Mouse (Mus musculus): ENCODE measurements around the gene Lrrc29. TPM values are rescaled to one million over a fixed set of nuclear protein-coding genes. Genes with fewer than 3 reads are reported as not detected.

Gene Lrrc29
- polyA plus RNA-seq, 1 experiment from 2014 or later: 1.3 TPM

DNA sequence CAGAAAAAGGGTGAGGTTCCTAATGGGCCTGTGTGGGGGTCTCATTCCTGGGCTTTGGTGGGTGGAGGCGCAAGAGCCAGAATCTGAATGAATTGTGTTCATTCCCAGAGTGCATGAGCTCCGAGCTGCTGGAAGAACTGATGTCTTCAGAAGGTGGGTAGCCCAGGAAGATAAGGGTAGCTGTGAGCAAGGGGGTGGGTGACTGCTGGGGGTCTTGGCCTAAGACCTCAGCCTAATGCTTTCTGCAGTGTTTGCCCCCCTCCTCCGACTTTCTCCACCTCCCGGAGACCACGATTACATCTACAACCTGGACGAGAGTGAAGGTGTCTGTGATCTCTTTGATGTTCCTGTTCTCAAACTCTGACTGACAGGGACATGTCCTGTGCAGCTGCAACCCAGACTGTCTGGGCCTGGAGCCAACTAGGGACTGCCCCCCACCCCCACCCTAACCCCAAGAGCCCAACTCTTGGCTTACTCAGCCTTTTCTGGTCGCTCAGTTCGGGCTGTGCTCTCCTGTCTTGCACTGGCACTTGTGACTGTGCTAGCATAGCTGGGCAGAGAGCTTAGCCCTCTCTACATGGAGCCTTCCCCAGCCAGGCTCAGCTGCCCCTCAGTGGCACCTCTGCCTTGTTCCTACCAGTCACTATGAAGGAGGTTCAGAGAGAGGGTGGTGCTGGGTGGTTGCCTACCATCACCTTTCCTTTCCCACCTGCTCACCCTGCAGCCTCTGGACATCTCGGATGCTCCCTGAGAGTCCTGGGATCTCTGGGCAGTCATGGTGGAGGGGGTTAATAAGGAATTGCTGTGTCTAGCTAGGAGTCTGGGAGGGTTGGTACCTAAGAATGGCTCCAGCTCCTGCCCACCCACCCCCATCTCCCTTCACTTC is 21.5 kb downstream of the Lrrc29 start:
- DNase-seq (ENCODE audit: low spot score): no peak
- Histone ChIP-seq H3K4me1 (peaks cover 27% of the 10 kb centered on the region), H3K27me3 (replicated peaks; ENCODE audit: low read depth, poor library complexity, severe bottlenecking) (no peaks in the 10 kb centered on the region), H3K4me3 (no peak overlapping the region), H3K9me3 (no peaks in the 10 kb centered on the region), H3K36me3 (replicated peaks) (peaks cover 87% of the 10 kb centered on the region), H3K27ac (replicated peaks) (no peak overlapping the region)
- whole genome bisulfite sequencing: 83% methylated on average over 9 of the region's 9 CpGs

DNA sequence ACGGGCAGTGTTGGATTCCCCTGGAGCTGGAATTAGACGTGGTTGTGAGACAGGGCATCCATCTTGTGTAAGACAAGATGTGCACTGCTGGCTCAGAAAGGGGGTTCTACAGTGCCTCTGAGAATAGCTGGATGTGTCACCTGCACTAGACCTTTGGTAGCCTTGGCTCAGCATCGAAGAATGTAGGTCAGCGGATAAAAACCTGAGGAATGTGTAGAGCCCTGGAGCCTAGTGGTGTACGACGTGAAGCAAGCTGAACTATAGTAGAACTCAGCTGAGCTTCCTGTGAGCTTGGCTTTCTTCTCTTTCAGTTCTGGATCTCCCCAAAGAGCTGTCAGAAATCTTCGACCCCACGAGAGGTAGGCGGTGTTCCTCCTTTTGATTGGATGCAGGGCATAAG is 22.2 kb downstream of the Lrrc29 start:
- Histone ChIP-seq H3K4me3 (no peak overlapping the region), H3K27ac (replicated peaks) (no peak overlapping the region), H3K27me3 (replicated peaks; ENCODE audit: low read depth, poor library complexity, severe bottlenecking) (no peaks in the 10 kb centered on the region), H3K4me1 (peaks cover 31% of the 10 kb centered on the region), H3K36me3 (replicated peaks) (peaks cover 86% of the 10 kb centered on the region), H3K9me3 (no peaks in the 10 kb centered on the region)
- no peak for DNase-seq (ENCODE audit: low spot score)
- 86% methylated on average over 9 of the region's 9 CpGs for WGBS

DNA sequence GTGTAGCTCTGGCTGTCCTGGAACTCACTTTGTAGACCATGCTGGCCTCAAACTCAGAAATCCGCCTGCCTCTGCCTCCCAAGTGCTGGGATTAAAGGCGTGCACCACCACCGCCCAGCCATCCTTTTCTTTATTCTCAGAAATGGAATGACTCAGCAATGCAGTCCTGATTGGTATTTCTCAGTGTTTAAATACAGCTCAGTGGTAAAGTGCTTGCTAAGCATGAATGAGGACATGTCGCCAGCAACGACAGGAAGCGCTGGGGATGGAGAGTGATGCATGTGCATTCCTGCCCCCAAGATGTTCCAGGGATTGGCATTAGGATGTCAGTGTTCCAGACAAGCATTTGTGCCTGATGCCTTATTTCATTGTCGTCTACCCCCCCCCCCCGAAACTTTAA is 22.7 kb downstream of the Lrrc29 start:
- DNase-seq (ENCODE audit: low spot score): no peak
- H3K27me3 ChIP-seq (replicated peaks; ENCODE audit: low read depth, poor library complexity, severe bottlenecking): no peaks in the 10 kb centered on the region
- no peaks in the 10 kb centered on the region for H3K9me3 ChIP-seq
- no peak overlapping the region for H3K27ac ChIP-seq (replicated peaks)
- peaks cover 35% of the 10 kb centered on the region for H3K4me1 ChIP-seq
- H3K4me3 ChIP-seq: no peak overlapping the region
- WGBS: 87% methylated on average over 8 of the region's 8 CpGs
- peaks cover 86% of the 10 kb centered on the region for H3K36me3 ChIP-seq (replicated peaks)

DNA sequence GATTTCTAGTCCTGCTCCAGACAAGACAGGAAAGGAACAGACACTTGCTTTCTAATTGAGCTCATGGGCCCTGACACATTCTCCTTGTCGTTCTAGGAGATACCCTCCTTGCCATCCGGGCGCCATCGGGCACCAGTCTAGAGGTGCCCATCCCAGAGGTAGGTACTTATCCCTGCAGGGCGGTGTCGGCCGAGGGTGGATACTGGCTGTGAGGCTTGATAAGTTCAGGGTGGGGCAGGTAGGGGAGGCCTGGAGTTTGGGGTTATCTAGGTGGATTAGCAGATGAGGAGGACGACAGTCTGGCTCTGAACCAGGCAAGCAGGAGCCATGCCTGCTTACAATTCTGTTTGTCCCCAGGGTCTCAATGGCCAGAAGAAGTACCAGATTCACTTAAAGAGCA is 26.1 kb downstream of the Lrrc29 start:
- no peaks in the 10 kb centered on the region for H3K9me3 ChIP-seq
- H3K4me1 ChIP-seq: peaks cover 29% of the 10 kb centered on the region
- WGBS: 92% methylated on average over 8 of the region's 8 CpGs
- no peak overlapping the region for H3K27ac ChIP-seq (replicated peaks)
- H3K27me3 ChIP-seq (replicated peaks; ENCODE audit: low read depth, poor library complexity, severe bottlenecking): peaks cover 4% of the 10 kb centered on the region; the same call in 1 of the 2 replicates
- no peak for DNase-seq (ENCODE audit: low spot score)
- no peak overlapping the region for H3K4me3 ChIP-seq
- H3K36me3 ChIP-seq (replicated peaks): peaks cover 64% of the 10 kb centered on the region

DNA sequence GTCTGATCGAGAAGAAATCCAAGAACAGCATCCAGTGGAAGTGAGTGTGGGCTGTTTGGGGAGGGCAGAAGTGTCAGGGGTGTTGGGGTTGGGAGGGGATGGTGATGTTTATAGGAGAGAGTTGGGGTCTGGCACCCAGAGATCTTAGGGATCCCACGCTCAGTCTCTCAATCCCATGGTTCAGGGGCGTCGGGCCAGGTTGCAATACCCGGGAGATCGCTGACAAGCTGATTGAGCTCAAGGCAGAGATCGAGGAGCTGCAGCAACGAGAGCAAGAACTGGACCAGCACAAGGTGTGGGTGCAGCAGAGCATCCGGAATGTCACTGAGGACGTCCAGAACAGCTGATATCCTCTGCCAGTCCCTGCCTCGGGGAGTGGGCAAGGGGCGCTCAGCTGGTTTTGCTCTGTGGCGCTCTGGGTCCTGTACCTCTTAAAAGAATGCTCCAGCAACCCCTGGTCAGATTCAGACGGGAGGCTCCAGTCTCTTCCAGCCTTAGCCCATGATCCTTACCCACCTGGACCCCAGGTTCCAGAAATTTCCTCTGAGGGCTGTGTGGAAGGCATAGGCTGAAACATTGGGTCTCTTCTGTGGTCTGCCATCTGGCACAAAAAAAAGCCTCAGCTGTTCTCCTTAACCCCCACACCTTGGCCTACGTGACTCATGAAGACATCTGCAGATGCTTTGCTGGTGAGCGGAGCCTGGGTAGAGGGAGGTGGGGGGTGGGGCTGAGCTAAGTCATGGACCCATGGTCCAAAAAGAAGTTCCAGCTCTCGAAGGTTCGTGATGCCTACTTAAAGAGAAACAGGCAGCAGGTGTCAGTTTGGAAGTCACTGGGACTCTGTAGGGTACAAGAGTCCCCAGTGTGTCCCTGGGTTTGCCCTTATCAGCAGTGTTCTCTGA is 27.5 kb downstream of the Lrrc29 start:
- 65% methylated on average over 18 of the region's 18 CpGs for WGBS
- peaks cover 8% of the 10 kb centered on the region; the same call in 1 of the 2 replicates for H3K27me3 ChIP-seq (replicated peaks; ENCODE audit: low read depth, poor library complexity, severe bottlenecking)
- no peak for DNase-seq (ENCODE audit: low spot score)
- peaks cover 51% of the 10 kb centered on the region for H3K36me3 ChIP-seq (replicated peaks)
- peak overlapping the region; percentile 97 for H3K4me3 ChIP-seq
- no peaks in the 10 kb centered on the region for H3K9me3 ChIP-seq
- H3K4me1 ChIP-seq: peaks cover 21% of the 10 kb centered on the region
- peak overlapping the region; percentile 90 for H3K27ac ChIP-seq (replicated peaks)

DNA sequence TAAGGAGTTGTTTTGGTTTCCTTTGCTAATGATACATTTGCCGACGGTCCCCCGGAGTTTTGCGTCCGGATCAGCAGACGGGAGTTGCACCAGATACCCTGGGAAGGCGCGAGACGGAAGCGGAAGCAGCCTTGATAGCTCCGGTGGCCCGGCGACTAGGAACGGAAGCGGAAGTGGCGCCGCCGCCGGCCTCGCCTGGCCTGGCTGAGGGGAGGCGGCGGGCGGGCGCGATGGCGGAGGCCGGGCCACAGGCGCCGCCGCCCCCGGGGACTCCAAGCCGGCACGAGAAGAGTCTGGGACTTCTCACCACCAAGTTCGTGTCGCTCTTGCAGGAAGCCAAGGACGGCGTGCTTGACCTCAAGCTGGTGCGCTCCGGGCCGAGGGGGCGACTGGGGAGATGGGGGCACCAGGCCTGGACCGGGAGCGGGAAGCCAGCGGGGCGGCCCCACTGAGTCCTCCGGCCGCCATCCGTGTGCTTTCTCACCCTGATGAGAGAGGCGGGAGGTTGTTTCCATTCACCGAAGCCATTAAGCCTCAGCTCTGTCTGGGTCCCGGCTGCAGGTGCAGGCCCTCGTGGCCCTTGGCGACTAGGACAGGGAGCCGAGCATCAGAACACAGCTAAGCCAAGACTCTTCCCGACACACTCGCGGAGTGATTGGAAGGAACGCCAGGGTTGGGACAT is 28.4 kb downstream of the Lrrc29 start, which contains the start of gene E2f4:
Gene E2f4 (plus strand): TSS at position 153 of the 682 bp plus-strand sequence.
- Histone ChIP-seq H3K27me3 (replicated peaks; ENCODE audit: low read depth, poor library complexity, severe bottlenecking) (peaks cover 18% of the 10 kb centered on the region), H3K4me1 (peaks cover 21% of the 10 kb centered on the region), H3K27ac (replicated peaks) (peak within 1 kb of the TSS; percentile 90), H3K4me3 (peak within 1 kb of the TSS; percentile 97), H3K9me3 (no peaks in the 10 kb centered on the region), H3K36me3 (replicated peaks) (peaks cover 41% of the 10 kb centered on the region)
- WGBS: under 1% methylated on average over 58 of the region's 58 CpGs
- DNase-seq (ENCODE audit: low spot score): peak; percentile 96

DNA sequence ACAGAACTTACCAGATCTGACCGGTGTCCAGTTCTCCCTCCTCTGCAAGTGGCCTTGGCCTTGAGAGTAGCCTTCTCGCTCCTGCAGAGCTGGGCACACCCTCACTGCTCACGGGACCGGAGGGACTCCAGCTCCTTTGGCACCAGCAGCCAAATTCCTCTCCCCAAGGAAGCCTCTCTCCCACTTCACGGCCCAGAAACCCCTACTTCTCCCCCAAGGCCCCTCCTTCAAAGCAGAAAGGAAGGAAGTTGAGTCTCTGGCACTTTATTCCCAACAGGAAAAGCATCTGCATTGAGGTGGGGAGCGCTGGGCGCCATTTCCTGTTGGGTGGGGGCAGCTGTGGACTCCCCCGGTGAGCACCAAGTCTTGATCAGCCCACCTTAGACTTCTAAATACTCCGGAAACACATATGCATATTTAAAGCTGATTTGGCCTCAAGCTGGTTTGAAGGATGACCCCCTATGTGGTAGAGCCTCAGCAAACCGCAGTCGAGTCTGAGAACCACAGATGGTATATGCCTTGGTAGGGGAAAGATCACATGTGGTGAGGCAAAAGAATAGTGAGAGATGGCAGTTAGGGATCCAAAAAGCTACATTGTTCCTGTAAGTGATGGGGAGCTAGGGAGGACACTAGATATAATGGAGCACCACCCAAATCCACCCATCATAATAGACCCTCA is 30.0 kb downstream of the Lrrc29 start, which contains the start of gene Exoc3l:
Gene Exoc3l (minus strand): TSS at position 207 of the 679 bp plus-strand sequence.
- WGBS: 70% methylated on average over 11 of the region's 11 CpGs
- Histone ChIP-seq H3K4me3 (peak within 1 kb of the TSS; percentile 97), H3K9me3 (no peaks in the 10 kb centered on the region), H3K27me3 (replicated peaks; ENCODE audit: low read depth, poor library complexity, severe bottlenecking) (peaks cover 27% of the 10 kb centered on the region), H3K4me1 (peaks cover 21% of the 10 kb centered on the region), H3K36me3 (replicated peaks) (peaks cover 25% of the 10 kb centered on the region), H3K27ac (replicated peaks) (peak within 1 kb of the TSS; percentile 90)
- DNase-seq (ENCODE audit: low spot score): no peak

DNA sequence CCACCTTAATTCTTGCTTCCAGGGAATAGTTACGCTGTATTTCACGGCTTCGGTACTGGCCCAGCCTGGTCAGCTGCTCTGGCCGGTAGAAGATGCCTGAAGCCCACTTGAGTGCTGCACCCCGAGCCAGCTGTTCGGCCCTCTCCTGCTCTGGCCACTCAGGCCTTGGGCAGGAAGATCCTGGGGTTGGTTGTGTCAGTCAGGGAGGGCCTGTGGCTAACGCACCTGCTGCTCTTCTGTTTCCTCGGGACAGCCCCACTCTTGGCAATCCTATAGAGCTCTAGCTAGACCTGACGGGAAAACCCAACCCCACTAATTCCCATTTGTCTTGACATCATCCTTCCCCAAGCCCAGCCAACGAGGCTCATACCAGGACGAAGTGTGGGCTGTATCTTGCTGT is 30.8 kb downstream of the Lrrc29 start:
- Histone ChIP-seq H3K9me3 (no peaks in the 10 kb centered on the region), H3K4me3 (peak overlapping the region; percentile 37), H3K27me3 (replicated peaks; ENCODE audit: low read depth, poor library complexity, severe bottlenecking) (peaks cover 35% of the 10 kb centered on the region), H3K36me3 (replicated peaks) (peaks cover 17% of the 10 kb centered on the region), H3K4me1 (peaks cover 27% of the 10 kb centered on the region), H3K27ac (replicated peaks) (no peak overlapping the region)
- DNase-seq (ENCODE audit: low spot score): no peak
- WGBS: 70% methylated on average over 11 of the region's 11 CpGs

DNA sequence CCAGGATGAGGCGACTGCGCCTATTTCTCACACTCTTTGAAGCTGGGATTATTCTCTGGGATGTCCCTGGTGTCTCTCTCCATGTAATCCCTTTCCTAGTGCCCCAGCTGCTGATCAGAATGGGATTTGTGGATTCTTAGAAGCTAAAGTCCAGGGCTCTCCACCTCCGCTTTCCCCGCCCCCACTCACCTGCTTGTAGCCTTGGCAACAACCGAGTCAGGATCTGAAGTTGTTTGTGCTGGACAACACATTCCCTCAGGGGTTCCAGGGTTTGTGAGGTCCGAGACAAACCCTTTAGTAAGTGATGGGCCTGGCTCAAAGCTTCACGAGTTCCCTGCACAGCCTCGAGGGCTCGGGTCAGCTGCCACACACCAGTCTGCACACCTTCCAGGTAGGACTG is 31.3 kb downstream of the Lrrc29 start:
- H3K4me1 ChIP-seq: peaks cover 32% of the 10 kb centered on the region
- H3K36me3 ChIP-seq (replicated peaks): peaks cover 12% of the 10 kb centered on the region
- 63% methylated on average over 9 of the region's 9 CpGs for WGBS
- peak overlapping the region; percentile 37 for H3K4me3 ChIP-seq
- H3K27me3 ChIP-seq (replicated peaks; ENCODE audit: low read depth, poor library complexity, severe bottlenecking): peaks cover 39% of the 10 kb centered on the region
- DNase-seq (ENCODE audit: low spot score): no peak
- H3K9me3 ChIP-seq: no peaks in the 10 kb centered on the region
- no peak overlapping the region for H3K27ac ChIP-seq (replicated peaks)

DNA sequence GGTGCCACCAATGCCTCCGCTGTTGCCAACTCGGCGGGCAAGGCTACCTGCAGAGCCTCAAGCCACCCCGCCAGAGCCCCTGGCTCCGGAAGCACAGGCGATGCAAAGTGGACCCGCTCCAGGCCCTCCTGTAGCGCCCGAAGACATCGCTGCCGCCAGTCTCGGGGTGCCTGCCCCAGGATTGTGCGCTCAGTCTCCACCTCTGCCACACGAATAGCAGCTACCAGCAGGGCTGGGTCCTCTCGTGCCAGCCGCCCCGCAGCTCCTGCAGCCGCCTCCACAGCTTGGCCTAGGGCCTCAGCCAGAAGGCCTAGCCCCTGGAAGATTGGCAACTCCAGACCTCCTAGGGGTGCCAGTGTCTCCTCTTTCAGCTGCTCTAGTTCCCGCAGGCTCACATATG is 32.7 kb downstream of the Lrrc29 start:
- WGBS: 67% methylated on average over 19 of the region's 19 CpGs
- Histone ChIP-seq H3K4me1 (peaks cover 37% of the 10 kb centered on the region), H3K4me3 (no peak overlapping the region), H3K27ac (replicated peaks) (no peak overlapping the region), H3K36me3 (replicated peaks) (no peaks in the 10 kb centered on the region), H3K9me3 (no peaks in the 10 kb centered on the region), H3K27me3 (replicated peaks; ENCODE audit: low read depth, poor library complexity, severe bottlenecking) (peaks cover 42% of the 10 kb centered on the region)
- no peak for DNase-seq (ENCODE audit: low spot score)

DNA sequence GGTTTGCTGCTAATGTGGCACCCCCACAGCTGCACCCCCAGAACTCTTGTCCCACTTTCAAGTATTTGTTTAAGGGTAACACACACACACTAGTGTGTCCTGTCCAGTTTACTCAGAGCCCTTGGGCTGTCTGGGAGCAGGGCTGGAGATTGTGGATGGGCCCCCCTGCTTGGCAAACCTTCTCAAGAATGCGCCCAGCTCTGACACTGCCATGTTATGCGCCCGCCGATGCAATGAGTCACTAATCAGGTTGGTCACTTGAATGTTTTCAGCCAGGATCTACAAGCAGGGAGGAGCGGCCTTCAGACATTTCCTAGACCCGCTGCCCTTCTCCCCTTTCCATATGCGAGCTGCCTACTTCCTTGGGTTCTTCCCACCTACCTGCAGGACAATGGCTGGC is 33.6 kb downstream of the Lrrc29 start:
- 85% methylated on average over 7 of the region's 7 CpGs for WGBS
- H3K27me3 ChIP-seq (replicated peaks; ENCODE audit: low read depth, poor library complexity, severe bottlenecking): peaks cover 42% of the 10 kb centered on the region
- no peaks in the 10 kb centered on the region for H3K36me3 ChIP-seq (replicated peaks)
- no peak for DNase-seq (ENCODE audit: low spot score)
- peaks cover 39% of the 10 kb centered on the region for H3K4me1 ChIP-seq
- H3K27ac ChIP-seq (replicated peaks): no peak overlapping the region
- no peaks in the 10 kb centered on the region for H3K9me3 ChIP-seq
- no peak overlapping the region for H3K4me3 ChIP-seq

Measured in embryonic facial prominence, embryonic 10.5 days (tissue).